Mouse (Mus musculus): ENCODE results near the gene Gli2.

DNA sequence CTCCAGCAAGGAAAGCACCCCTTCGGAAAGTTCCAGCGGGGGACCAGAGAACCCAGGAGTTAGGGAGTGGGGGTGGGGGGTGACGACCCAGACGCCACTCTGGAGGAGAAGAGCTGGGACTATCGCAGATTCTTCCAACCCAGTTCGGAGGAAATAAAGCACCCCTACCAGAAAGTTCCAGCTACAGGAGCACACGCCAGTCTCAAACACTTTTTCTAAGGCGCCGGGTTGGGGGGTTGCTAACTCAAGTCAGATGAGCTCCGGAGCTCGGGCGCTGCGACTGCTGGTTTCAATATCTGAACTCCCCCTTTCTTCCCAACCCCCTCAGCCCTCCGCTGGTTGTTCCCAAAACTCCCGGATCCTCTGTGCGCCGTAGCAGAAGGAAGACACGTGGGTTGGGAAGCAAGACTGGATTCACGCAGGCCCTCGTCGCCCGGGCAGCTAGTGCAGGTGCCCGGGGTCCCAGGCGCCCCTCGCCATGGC is 494 bp upstream of the Gli2 start:
- TF ChIP-seq MYOG (IDR thresholded peaks at IDR 0.05; ENCODE audit: control insufficient read depth in 1 of 3, insufficient read depth in 1 of 3, insufficient read length in 2 of 3, low read depth in 2 of 3) (no peak), TCF3 (IDR thresholded peaks at IDR 0.05; ENCODE audit: insufficient read length, low read depth) (no peak), POLR2A (IDR thresholded peaks at IDR 0.05; ENCODE audit: insufficient read length, low read depth) (no peak)

All from myocyte (in vitro differentiated cells).